Mouse (Mus musculus) ES-Bruce4 (cell line): ENCODE measurements around the gene 1700030K09Rik.

ENCODE experiments used
- CTCF ChIP-seq: IDR thresholded peaks from one replicate; pipeline ENCODE4 v1.8.1; 2011; ENCODE audit warnings: low read depth, low read length
- POLR2A ChIP-seq: IDR thresholded peaks from one replicate; pipeline ENCODE4 v1.8.1; 2011; ENCODE audit warnings: low read length; ENCODE audit not compliant: insufficient read depth

DNA sequence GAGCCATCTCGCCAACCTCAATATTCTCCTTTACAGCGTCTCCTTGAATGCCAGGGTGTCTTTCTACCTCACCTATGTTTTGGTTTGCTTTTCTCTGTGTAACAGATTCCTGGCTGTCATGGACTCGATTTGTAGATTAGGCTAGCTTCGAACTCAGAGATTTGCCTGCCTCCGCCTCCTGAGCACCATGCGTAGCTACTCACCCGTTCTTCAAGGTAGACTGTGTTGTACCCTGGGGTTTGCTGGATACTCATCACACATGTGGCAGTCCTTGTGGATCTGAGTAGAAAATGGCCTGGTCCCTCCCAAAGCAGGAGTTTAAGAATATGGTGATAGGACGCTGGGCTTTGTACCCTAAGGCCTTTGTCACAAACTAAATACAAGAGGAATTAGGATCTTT is 49.7 kb downstream of the 1700030K09Rik start:
- TF ChIP-seq CTCF (no peak), POLR2A (no peak)
